Mouse (Mus musculus) cerebellum, postnatal 14 days (tissue): ENCODE data around the gene Itgbl1.
"Not testable (repeated sequence)": the region's sequence is repeated elsewhere in the genome, so short reads cannot be mapped to it uniquely, and the experiment has no call there.

Experiments used
- DNase-seq, 2 experiments: peaks; one replicate each; pipeline ENCODE4 v3.0.0; 2021; ENCODE audit warnings: mixed read lengths in 2 of 2

The Itgbl1 gene

DNA sequence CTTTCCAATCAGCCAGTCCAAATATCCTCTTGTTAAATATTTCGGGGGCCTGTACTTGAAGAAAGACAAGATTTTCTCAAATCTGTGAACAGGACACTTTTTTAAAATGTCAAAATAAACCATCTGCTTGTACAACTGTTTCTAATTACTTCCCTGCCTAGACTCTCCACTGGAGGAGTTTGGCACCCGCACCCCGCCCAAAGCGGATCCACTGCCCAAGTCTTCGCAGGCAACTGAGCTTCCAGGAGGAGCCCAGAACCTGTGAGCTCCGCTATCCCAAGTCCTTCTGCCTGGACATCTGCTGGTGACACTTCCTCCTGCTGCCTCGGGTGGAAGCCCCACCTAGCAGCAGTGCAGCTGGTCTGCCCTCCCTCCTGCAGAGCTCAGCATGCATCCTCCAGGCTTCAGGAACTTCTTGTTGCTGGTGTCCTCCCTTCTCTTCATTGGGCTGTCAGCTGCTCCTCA lies at the start of gene Itgbl1:
Gene Itgbl1 (plus strand): TSS at position 51 of the 465 bp plus-strand sequence.
- peak; percentile 64 to 67 for DNase-seq

DNA sequence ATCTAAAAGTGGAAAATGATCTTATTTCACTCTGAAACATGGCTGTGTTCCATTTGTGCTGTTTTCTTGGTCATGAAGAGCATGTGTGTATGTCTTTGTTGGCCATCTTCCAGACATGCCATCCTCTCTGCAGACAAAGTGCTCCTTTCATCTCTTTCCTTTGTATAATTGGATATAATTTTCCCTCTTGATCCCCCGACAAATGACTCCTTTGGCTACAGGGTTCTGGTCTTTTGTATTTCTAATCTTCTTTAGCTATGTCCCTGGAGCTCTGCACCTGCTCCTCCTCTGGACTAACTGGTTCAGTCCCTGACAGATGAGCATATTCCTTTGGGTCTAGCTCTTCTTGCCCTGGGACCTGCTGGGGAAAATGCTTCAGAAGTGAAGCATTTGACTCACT lies 36.8 kb upstream of the Itgbl1 start:
- peak in 1 of 2 experiments; percentile 11 for DNase-seq

DNA sequence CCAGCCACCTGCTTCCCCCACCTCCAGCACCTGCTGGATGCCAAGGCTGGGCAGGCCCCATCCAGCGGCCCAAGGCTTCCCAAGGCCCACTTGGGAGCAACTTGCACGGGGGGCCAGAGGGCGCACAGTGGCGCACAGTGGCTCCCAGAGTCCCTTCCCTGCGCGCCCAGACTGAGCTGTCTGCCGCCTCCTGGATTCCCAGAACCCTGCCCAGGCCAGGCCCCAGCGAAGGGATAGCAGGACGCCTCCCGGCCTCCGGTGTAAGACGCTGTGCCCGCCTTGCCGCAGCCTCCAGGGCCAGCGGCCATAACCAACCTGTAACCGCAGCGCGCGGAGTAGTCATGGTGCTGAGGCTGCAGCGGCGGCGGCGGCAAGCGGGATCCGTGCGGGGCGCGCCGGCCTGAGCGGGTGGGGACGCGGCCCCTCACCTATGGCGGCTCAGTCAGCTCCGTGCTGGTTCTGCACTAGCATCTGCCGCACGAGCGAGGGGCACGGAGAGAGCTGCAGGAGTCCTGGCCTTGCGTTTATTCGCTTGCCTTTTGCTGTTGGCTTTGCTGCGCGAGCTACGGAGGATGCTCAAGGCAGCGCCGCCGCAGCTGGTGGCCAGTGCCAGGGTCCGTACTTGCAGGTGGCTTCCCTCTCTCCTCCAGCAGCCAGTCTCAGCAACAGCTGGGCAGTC lies 33.1 kb upstream of the Itgbl1 start, which contains the start of gene Nalcn:
Gene Nalcn (minus strand): TSS at position 644 of the 679 bp plus-strand sequence.
- peak; percentile 73 to 75 for DNase-seq

GRCm38 (mm10) chr14:123627180-123627562 lies 32.6 kb upstream of the Itgbl1 start:
- peak in 1 of 2 experiments; percentile 12 for DNase-seq

- peak; percentile 55 to 73 for DNase-seq
Measured at GRCm38 (mm10) chr14:123661091-123661491, 1.3 kb downstream of the Itgbl1 start.

- no peak for DNase-seq
Measured at GRCm38 (mm10) chr14:123662386-123662785, 2.6 kb downstream of the Itgbl1 start.

GRCm38 (mm10) chr14:123663206-123663605 lies 3.4 kb downstream of the Itgbl1 start:
- no peak for DNase-seq

- no peak for DNase-seq
Measured at GRCm38 (mm10) chr14:123664451-123664850, 4.7 kb downstream of the Itgbl1 start.

DNA sequence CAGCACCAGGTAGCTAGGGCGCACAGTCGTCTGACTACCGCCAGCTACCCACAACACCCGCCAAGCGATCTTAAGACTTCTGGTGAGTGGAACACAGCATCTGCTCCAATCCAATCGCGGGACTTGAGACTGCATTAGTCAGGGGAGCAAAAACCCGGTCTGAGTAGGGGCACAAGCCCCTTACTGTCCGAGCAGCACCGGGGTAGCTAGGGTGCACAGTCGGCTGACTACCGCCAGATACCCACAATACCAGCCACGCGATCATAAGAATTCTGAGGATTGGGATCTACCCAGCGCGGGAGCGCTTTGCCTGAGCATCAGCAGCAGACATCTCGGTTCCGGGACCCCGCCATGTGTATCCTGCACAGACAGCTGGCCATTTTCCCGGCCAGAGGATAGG lies 11.3 kb downstream of the Itgbl1 start:
- not testable (repeated sequence) for DNase-seq

DNA sequence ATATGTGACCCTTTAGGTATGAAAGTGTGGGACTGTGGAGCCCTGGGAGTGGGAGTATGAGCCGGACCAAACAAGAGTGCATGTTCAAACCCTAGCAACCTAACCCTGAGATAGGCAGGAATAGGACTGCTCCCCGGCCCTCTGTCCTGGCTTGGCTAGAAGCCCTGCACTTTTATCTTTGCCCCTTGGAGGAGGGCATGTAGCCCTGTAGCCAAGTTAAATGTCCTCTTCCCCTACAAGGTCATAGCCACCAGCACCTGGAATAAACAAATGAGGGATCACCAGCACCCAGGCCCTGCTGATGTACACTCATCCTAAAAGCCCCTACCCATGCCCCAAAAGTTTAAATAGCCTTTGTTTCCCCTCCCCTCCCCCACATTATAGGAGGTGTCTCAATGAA lies 18.3 kb downstream of the Itgbl1 start:
- no peak for DNase-seq

DNA sequence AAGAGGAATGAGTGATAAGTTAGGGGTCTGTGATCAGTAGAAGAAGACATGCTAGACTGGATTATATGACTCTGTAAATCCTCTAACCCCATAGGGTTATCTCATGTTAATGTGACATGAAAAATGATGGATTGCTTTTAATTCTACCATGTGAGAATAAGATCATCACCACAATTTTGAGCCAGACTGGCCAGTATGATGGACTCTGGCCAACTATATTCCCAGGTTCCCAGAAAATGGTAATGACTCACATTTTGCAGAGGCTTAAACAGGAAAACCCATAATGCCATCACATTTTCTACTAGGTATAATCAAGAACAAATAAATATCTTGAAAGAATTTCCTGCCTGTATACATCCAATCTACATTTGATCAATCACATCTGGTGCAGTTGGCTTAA lies 55.0 kb downstream of the Itgbl1 start:
- no peak for DNase-seq

DNA sequence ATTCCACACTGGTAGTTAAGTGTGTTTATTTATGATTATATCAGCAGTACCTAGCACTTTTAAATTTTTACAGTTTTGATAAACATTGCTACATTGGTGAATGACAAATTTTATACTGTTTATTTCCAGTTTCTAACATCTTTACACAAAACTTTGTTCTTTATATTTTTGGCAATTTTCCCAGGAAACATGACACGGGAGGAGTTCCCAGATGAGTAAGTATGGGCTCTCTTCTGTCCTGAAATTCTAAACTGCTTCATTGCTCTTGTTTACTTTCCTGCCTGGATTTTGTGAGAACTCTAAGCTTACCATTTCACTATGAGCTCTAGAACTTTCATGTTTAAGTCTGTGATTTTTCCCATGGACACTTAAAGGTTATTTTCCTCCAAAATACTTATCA lies 82.3 kb downstream of the Itgbl1 start:
- DNase-seq, result no peak

GRCm38 (mm10) chr14:123751017-123751416 lies 91.2 kb downstream of the Itgbl1 start:
- peak in 1 of 2 experiments; percentile 4 for DNase-seq

- DNase-seq, result peak in 1 of 2 experiments; percentile 16
Measured at GRCm38 (mm10) chr14:123759534-123759933, 99.8 kb downstream of the Itgbl1 start.

DNA sequence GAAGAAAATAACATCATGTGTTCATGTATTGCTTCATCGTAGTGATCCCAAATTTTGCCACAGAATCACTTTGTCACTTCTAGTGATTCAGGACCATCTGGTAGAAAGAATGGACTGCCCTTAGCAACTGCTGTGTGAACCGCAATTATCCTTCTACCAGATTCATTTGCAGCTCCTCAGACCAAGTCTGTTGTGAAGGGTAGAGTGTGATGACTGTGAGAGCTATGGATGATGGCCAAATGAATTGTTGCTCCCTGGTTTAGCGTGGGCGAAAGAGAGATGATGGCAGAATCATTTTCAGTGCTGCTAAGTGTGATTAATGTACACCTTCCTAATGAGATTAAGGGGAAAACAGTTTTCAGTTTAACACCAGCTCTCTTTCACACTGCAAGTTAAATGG lies 100.3 kb downstream of the Itgbl1 start:
- DNase-seq, result peak; percentile 8 to 52

DNA sequence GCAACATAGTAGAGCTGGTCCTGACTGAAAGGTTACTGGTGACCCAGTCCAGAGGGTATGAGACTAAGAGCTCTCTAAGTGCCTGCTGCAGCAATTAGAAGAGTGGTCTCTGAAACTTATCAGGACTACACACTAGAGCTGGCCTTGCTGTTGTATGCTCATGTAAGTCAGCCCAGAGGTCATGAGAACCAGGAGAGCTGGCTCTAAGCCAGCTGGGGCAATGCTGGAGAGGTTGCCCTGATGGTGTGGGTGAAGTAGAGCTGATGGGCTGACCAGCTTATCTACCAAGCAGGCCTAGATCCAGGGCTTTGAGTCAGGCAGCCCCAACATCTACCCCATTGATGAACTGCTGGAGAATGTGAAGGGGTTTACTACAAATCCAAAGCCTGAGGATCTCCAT lies 142.0 kb downstream of the Itgbl1 start:
- DNase-seq, result no peak

DNA sequence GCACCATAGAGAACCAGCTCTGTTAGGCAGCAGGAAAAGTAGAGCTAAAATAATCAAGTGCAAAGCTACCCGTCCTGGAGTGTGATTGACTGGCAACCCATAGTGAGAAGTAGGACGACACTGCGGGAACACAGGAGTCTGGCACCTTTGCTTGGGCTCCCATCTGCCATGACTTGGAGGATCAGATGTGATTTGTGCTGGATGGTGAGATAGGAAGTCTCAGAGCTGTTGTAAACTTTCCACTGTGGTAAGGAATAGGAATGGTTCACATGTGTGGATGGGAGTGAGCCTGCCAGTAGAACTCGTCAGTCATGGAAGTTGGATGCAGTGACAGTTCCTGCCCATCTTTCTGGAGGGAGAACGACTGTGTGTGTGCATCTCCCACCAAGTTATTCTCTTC lies 177.9 kb downstream of the Itgbl1 start:
- DNase-seq, result peak; percentile 35 to 64

DNA sequence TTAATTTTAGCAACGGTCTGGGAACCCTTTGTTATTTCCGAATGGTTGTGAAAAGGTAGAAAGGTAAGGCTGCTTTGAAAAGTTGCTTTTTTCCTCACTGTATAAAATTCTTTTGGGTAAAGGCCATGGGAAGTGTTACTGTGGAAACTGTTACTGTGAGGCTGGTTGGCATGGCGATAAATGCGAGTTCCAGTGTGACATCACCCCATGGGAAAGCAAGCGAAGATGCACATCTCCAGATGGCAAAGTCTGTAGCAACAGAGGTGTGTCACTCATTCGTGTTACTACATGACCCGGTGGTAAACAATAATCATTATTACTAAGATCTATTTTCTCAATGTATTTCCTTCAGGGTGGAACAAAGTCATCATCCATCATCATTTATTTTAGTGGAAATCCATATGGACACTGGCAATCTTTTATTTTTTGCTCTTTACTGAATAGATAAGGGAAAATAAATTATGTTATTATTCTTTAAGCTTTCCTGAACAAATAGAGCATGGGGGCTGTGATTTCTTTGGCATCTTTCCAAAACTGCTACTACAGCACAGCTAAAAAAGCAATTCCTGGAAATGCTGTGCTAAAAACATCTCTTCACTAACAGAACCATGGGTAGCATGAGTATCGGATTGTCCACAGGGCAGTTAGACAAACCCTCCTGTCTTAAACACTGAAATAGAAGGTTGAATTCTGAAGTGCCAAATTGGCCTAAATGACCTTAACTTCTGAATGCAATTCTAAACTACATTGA lies 184.1 kb downstream of the Itgbl1 start:
- DNase-seq, result peak in 1 of 2 experiments; percentile 10

GRCm38 (mm10) chr14:123864531-123864930 lies 204.8 kb downstream of the Itgbl1 start:
- peak; percentile 7 to 21 for DNase-seq

DNA sequence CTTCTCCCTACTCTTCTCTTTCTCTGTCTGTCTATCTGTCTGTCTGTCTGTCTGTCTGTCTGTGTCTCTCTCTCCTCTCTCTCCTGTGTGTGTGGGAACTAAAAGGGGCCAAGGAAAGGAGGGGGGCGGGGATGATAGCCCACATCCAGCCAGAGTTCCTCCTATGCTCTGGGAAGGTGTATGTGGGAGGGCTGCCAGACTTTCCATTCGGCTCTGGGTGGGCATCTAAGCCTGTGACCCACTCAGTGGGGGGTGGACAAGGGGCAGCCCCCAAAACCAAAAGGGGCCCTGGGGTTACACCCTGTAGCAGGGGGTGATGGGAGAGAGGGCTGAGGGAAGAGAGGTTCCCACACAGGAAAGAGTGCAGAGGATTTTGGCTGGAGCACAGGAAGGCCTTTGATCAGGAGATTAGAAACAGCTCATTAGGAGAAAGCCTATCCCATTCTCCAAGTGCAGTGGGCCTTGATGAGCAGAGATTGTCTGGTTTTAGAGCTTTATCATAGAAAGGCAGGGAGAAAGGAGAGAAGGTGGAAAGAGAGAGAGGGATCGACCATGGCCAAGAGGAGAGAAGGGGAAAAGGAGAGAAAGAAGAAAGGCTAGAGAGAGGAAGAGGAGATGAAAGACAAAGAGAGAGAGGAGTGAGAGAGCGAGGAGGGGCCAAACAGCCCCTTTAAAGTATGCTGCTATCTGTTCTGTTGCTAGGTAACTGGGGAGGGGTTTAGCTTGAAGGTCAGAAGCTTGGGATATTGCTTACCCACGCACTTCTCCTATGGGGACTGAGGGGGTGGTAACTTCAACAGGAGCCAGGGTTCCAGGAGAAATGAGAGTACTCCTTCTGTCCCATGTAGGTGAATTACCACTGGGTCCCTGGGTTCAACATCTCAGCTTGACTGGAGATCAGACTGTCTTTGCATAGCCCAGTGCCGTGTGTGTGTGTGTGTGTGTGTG lies 206.3 kb downstream of the Itgbl1 start:
- peak in 1 of 2 experiments; percentile 4 for DNase-seq

- DNase-seq, result peak; percentile 11 to 17
Measured at GRCm38 (mm10) chr14:123927903-123928302, 268.1 kb downstream of the Itgbl1 start.

GRCm38 (mm10) chr14:123966531-123966930 lies 306.8 kb downstream of the Itgbl1 start:
- peak; percentile 52 to 70 for DNase-seq

- peak in 1 of 2 experiments; percentile 48 for DNase-seq
Measured at GRCm38 (mm10) chr14:123967996-123968395, 308.2 kb downstream of the Itgbl1 start.
